Mouse (Mus musculus) liver, embryonic 14.5 days (tissue): ENCODE measurements around the gene Rps27rt. TPM values are rescaled to one million over a fixed set of nuclear protein-coding genes. Genes with fewer than 3 reads are reported as not detected.
"Not testable (repeated sequence)": the region's sequence is repeated elsewhere in the genome, so short reads cannot be mapped to it uniquely, and the experiment has no call there.

Experiments
- ATAC-seq: fragments of 200-750 bp; cut with Nextera tagmentation; 2 replicates; pipeline ENCODE4 v1.8.0; 2017; ENCODE audit warnings: moderate number of reproducible peaks, mild to moderate bottlenecking, moderate library complexity; ENCODE audit not compliant: insufficient read depth
- DNase-seq, 3 experiments: peaks; one replicate each; pipeline ENCODE4 v3.0.0-alpha.2; 2012 to 2013; ENCODE audit warnings: low read depth in 3 of 3, low spot score in 3 of 3
- H3K27ac ChIP-seq: fragments of 300-500 bp; sonication (generic); 2 replicates; pipeline ENCODE4 v1.5.1; 2014; ENCODE audit warnings: moderate library complexity, mild to moderate bottlenecking, control low read depth, inconsistent platforms
- H3K27me3 ChIP-seq: fragments of 300-500 bp; sonication (generic); 2 replicates; pipeline ENCODE4 v1.6.1; 2014; ENCODE audit warnings: mild to moderate bottlenecking, low read length, moderate library complexity; ENCODE audit not compliant: control insufficient read depth, insufficient read depth
- H3K36me3 ChIP-seq: fragments of 300-500 bp; sonication (generic); replicated peaks from 2 replicates; pipeline ENCODE4 v1.6.1; 2014; ENCODE audit warnings: low read depth; ENCODE audit not compliant: control insufficient read depth, insufficient read depth
- H3K4me1 ChIP-seq, 2 experiments: fragments of 200-500 bp in 1 of 2; fragments of 300-500 bp in 1 of 2; sonication (generic) in 1 of 2; replicated peaks; 2 replicates each; pipeline ENCODE4 v1.6.1; 2012 to 2014; ENCODE audit warnings: antibody characterized with exemption in 1 of 2, inconsistent platforms in 1 of 2, low read length in 1 of 2; ENCODE audit not compliant: control insufficient read depth in 2 of 2, insufficient read depth in 2 of 2
- H3K4me2 ChIP-seq: fragments of 300-500 bp; sonication (generic); 2 replicates; pipeline ENCODE4 v1.6.1; 2014; ENCODE audit warnings: low read depth, mild to moderate bottlenecking, control low read depth, moderate library complexity
- H3K4me3 ChIP-seq, 2 experiments: fragments of 200-500 bp in 1 of 2; fragments of 300-500 bp in 1 of 2; sonication (generic) in 1 of 2; 2 replicates each; pipeline ENCODE4 v1.5.1; 2012 to 2014; ENCODE audit warnings: low read depth in 2 of 2, low read length in 2 of 2, mild to moderate bottlenecking in 2 of 2, control low read depth in 1 of 2, inconsistent platforms in 1 of 2, moderate library complexity in 1 of 2; ENCODE audit not compliant: insufficient read depth in 1 of 2
- H3K9ac ChIP-seq: fragments of 300-500 bp; sonication (generic); replicated peaks from 2 replicates; pipeline ENCODE4 v1.6.1; 2014; ENCODE audit warnings: mild to moderate bottlenecking, control low read depth, moderate library complexity
- H3K9me3 ChIP-seq: fragments of 300-500 bp; sonication (generic); 2 replicates; pipeline ENCODE4 v1.6.1; 2016; ENCODE audit warnings: low read length, mixed read lengths; ENCODE audit not compliant: control insufficient read depth
- CTCF ChIP-seq: IDR thresholded peaks from 2 replicates; pipeline ENCODE4 v1.5.1; 2016; ENCODE audit warnings: antibody characterized with exemption, low read depth, control low read depth
- EP300 ChIP-seq: IDR thresholded peaks from 2 replicates; pipeline ENCODE4 v1.6.1; 2016; ENCODE audit warnings: antibody characterized with exemption, low read depth
- WGBS: fragments of 180-500 bp; shearing (Covaris S2); extraction: QIAGEN DNeasy Blood & Tissue Kit; methylation state at CpG from one replicate; pipeline ENCODE4 v1.1.7; 2014; ENCODE audit not compliant: insufficient replicate concordance; 5-methylcytosine and 5-hydroxymethylcytosine counted together
- polyA plus RNA-seq, 2 experiments: library from polyadenylated mRNA; depleted of rRNA in 1 of 2; stranded (reverse) in 1 of 2; unstranded in 1 of 2; fragments of >200 nt; fragmentation: Nextera tagmentation in 1 of 2; extraction: Ambion mirVana in 1 of 2; gene quantifications; 2 replicates each; pipeline versions ENCODE4 v1.2.1 to v1.2.3; 2012 to 2014

Rps27rt gene
- polyA plus RNA-seq (2012; rRNA removed) (36.0 and 87.6 TPM in 2 replicates), polyA plus RNA-seq (2014; fragmentation: Nextera tagmentation; extraction: Ambion mirVana) (282 and 299 TPM in 2 replicates)

DNA sequence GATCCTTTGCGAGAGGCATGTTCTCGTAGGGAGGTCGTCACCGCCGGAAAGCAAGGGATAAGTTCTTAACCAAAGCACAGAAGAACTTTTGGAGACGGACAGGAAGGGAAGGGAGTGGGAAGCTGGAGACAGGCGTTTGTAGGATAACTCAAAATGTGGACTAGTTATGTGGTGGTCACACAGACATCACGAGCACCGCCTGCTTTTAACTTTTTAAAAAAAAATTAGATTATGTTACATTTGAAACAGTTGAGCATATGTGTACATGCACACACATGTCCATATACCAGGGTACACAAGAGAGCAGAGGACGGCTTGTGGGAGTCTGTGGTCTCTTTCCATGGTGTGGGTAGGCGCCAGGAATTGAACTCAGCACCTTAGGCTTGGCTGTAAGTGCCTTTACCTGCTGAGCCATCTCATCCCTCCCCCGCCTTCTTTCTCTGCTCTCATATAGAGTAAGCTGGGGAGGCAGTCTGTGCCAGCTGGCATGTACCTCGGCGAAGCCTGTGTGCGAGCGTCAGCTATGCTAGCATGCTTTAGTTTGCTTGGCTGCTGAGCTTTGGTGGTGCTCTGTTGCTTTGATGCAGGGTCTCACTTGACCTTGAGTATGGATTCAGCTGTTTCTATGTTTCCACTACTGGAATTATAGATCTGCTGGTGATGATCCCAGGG lies at the start of gene Rps27rt:
Gene Rps27rt (minus strand): TSS at position 51 of the 672 bp plus-strand sequence.
- no peak for ATAC-seq
- Histone ChIP-seq H3K36me3 (no peaks in the 10 kb centered on the region), H3K27ac (no peak within 1 kb of the TSS), H3K4me1 (no peaks in the 10 kb centered on the region), H3K9me3 (no peaks in the 10 kb centered on the region), H3K4me3 (no peak within 1 kb of the TSS), H3K4me2 (no peak within 1 kb of the TSS), H3K9ac (no peak within 1 kb of the TSS), H3K27me3 (peaks cover 25% of the 10 kb centered on the region)
- TF ChIP-seq EP300 (no peak), CTCF (no peak)
- 72% methylated on average over 15 of the region's 16 CpGs for WGBS
- DNase-seq: no peak

- H3K9me3 ChIP-seq, DNase-seq, H3K36me3 ChIP-seq, H3K27me3 ChIP-seq, H3K27ac ChIP-seq, H3K4me1 ChIP-seq, ATAC-seq, H3K9ac ChIP-seq, H3K4me3 ChIP-seq, H3K4me2 ChIP-seq: not testable (repeated sequence)
- WGBS: 67% methylated on average over 1 of the region's 1 CpGs
These were observed 48.5 kb upstream of the Rps27rt start for GRCm38 (mm10) chr9:115031046-115031445.

DNA sequence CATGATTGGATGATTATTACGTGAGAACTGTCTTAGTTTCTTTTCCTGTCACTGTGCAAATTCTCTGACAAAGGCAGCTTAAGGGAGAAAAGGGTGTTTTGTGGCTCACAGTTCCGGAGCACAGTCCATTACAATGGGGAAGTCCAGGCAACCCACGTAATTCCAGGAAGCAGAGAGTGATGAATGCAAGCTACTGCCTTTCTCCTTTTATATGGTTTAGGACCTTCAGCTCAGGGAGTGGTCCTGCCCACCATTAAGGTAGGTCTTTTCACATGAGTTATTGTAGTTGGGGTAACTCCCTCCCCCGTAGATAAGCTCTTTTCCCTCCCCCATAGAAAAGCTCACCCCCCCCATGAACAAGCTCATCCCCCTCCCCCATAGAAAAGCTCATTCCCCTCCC lies 48.0 kb upstream of the Rps27rt start:
- Histone ChIP-seq H3K4me3 (no peak overlapping the region), H3K4me2 (no peak overlapping the region), H3K27me3 (no peaks in the 10 kb centered on the region), H3K4me1 (no peaks in the 10 kb centered on the region), H3K27ac (no peak overlapping the region), H3K9me3 (no peaks in the 10 kb centered on the region), H3K9ac (no peak overlapping the region), H3K36me3 (no peaks in the 10 kb centered on the region)
- DNase-seq (no peak), ATAC-seq (no peak)
- no peak for TF ChIP-seq CTCF
- TF ChIP-seq EP300: no peak
- 35% methylated on average over 4 of the region's 4 CpGs for WGBS

GRCm38 (mm10) chr9:115029307-115029706 lies 46.8 kb upstream of the Rps27rt start:
- 38% methylated on average over 3 of the region's 3 CpGs for WGBS
- Histone ChIP-seq H3K4me2 (no peak overlapping the region), H3K9ac (no peak overlapping the region), H3K9me3 (no peaks in the 10 kb centered on the region), H3K4me1 (no peaks in the 10 kb centered on the region), H3K27ac (no peak overlapping the region), H3K27me3 (no peaks in the 10 kb centered on the region), H3K36me3 (no peaks in the 10 kb centered on the region), H3K4me3 (no peak overlapping the region)
- ATAC-seq (no peak), DNase-seq (no peak)
- TF ChIP-seq CTCF (no peak), EP300 (no peak)

DNA sequence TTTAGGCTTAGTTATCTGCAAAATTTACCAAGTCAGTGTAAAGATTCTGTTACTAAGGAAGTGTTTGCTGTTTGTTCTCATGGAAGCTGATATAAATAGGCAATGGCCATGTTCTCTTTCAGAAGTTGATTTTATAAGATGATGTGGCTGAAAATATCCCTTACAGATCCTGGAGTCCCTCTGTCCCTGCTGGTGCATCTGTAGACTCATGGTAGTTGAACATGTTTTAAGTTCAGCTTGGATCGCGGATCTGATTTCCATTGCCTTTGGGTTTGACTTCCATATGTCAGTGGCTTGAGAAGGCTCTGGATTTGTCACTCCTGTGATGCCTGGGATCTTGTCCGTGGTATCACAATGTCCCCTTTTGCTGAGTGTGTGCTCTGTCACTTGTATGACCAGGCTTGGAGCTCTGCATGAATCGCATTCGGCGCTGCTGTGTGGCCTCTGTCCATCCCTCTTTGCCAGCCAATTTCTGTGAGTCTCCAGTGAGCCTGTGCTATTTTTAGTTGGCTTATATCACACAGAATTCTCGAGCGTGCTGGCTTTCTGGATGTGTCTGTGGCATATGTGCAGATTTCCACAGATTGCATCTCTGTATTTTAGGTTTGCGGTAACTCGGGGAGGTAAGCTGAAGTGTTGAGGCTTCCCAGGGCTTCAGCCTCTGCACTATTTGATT lies 41.3 kb upstream of the Rps27rt start:
- H3K36me3 ChIP-seq: no peaks in the 10 kb centered on the region
- no peak overlapping the region for H3K9ac ChIP-seq
- no peak overlapping the region for H3K27ac ChIP-seq
- no peak for DNase-seq
- H3K4me3 ChIP-seq: no peak overlapping the region
- no peak for ATAC-seq
- H3K27me3 ChIP-seq: no peaks in the 10 kb centered on the region
- no peak overlapping the region for H3K4me2 ChIP-seq
- 70% methylated on average over 10 of the region's 10 CpGs for WGBS
- no peaks in the 10 kb centered on the region for H3K9me3 ChIP-seq
- TF ChIP-seq CTCF: no peak
- no peak for TF ChIP-seq EP300
- H3K4me1 ChIP-seq: no peaks in the 10 kb centered on the region
